Mouse (Mus musculus) C2C12 (cell line): ENCODE results near the gene Mcrip1.
A peak's percentile ranks its signal among the peaks of the same experiment; 100 is the strongest.

Source experiments
- CTCF ChIP-seq: IDR thresholded peaks from one replicate; pipeline ENCODE4 v1.5.1; 2011; ENCODE audit not compliant: control insufficient read depth, insufficient read depth, insufficient read length
- FOSL1 ChIP-seq: IDR thresholded peaks from one replicate; pipeline ENCODE4 v1.8.0; 2011; ENCODE audit warnings: mild to moderate bottlenecking, low read length; ENCODE audit not compliant: poor library complexity, insufficient read depth, severe bottlenecking
- MAX ChIP-seq: IDR thresholded peaks from one replicate; pipeline ENCODE4 v1.6.1; 2011; ENCODE audit warnings: mild to moderate bottlenecking, control low read depth
- USF1 ChIP-seq: IDR thresholded peaks from one replicate; pipeline ENCODE4 v1.6.1; 2011; ENCODE audit warnings: low read depth, mild to moderate bottlenecking, control low read depth, moderate library complexity

DNA sequence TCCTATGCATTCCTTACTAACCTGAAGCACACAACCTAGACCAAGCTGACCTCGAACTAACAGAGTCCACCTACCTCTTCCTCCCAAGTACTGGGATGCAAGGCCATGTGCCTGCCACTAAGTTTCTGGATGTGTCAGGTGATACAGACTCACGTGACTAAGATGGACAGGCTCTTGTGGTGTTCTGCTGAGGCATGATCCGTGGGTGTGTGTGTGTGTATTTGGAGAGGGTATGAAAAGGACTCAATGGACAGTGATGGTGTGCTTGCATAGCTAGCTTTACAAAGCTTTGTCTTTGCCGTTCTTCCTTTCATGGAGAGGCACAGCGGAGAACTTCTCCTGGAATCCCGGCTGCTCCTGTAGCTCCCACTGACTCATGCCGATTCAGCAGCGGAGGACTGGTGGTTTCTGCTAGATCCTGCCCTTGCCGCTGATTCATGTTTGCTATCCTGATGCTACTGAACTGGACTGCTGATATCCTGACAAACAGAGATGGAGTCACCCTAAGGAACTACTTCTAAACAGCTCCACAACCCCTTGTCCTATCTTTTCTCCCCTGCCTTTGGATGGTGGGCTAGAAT lies 41.1 kb downstream of the Mcrip1 start:
- no peak for TF ChIP-seq CTCF
- peak; percentile 14 for TF ChIP-seq MAX
- peak; percentile 76 for TF ChIP-seq USF1
- no peak for TF ChIP-seq FOSL1
